Mouse (Mus musculus) kidney, embryonic 14.5 days (tissue): ENCODE results near the gene Pnp. TPM values are rescaled to one million over a fixed set of nuclear protein-coding genes. Genes with fewer than 3 reads are reported as not detected.
A peak's percentile ranks its signal among the peaks of the same experiment; 100 is the strongest.
"Not testable (repeated sequence)": the region's sequence is repeated elsewhere in the genome, so short reads cannot be mapped to it uniquely, and the experiment has no call there.

ENCODE experiments used
- ATAC-seq: fragments of 200-750 bp; cut with Nextera tagmentation; 2 replicates; pipeline ENCODE4 v1.8.0; 2017; ENCODE audit warnings: moderate number of reproducible peaks, mild to moderate bottlenecking, moderate TSS enrichment, moderate library complexity; ENCODE audit not compliant: low FRiP score, low TSS enrichment
- H3K27ac ChIP-seq: fragments of 300-500 bp; sonication (generic); 2 replicates; pipeline ENCODE4 v1.5.1; 2014; ENCODE audit warnings: low read depth, mild to moderate bottlenecking, low read length, moderate library complexity, mixed read lengths
- H3K27me3 ChIP-seq: fragments of 300-500 bp; sonication (generic); 2 replicates; pipeline ENCODE4 v1.6.1; 2014; ENCODE audit warnings: mild to moderate bottlenecking, low read length; ENCODE audit not compliant: control insufficient read depth, insufficient read depth
- H3K36me3 ChIP-seq: fragments of 300-500 bp; sonication (generic); 2 replicates; pipeline ENCODE4 v1.6.1; 2014; ENCODE audit warnings: low read length, mixed read lengths; ENCODE audit not compliant: control insufficient read depth, insufficient read depth
- H3K4me1 ChIP-seq: fragments of 300-500 bp; sonication (generic); 2 replicates; pipeline ENCODE4 v1.6.1; 2014; ENCODE audit warnings: low read length, mixed read lengths; ENCODE audit not compliant: control insufficient read depth, insufficient read depth
- H3K4me2 ChIP-seq: fragments of 300-500 bp; sonication (generic); replicated peaks from 2 replicates; pipeline ENCODE4 v1.6.1; 2014; ENCODE audit warnings: low read depth, mild to moderate bottlenecking, low read length
- H3K4me3 ChIP-seq: fragments of 300-500 bp; sonication (generic); 2 replicates; pipeline ENCODE4 v1.5.1; 2014; ENCODE audit warnings: mild to moderate bottlenecking, low read length
- H3K9ac ChIP-seq: fragments of 300-500 bp; sonication (generic); 2 replicates; pipeline ENCODE4 v1.6.1; 2014; ENCODE audit warnings: low read depth, mild to moderate bottlenecking, low read length, moderate library complexity
- H3K9me3 ChIP-seq: fragments of 300-500 bp; sonication (generic); 2 replicates; pipeline ENCODE4 v1.6.1; 2016; ENCODE audit warnings: low read length; ENCODE audit not compliant: control insufficient read depth
- WGBS: fragments of 180-500 bp; shearing (Covaris S2); extraction: QIAGEN DNeasy Blood & Tissue Kit; methylation state at CpG from one replicate; pipeline ENCODE4 v1.1.7; 2014; 5-methylcytosine and 5-hydroxymethylcytosine counted together
- polyA plus RNA-seq: library from polyadenylated mRNA; unstranded; fragments of >200 nt; fragmentation: Nextera tagmentation; extraction: Ambion mirVana; gene quantifications from 2 replicates; pipeline ENCODE4 v1.2.1, GENCODE M21; 2014

Gene Pnp
- polyA plus RNA-seq, 1 experiment from 2014 or later = 80.6 TPM

DNA sequence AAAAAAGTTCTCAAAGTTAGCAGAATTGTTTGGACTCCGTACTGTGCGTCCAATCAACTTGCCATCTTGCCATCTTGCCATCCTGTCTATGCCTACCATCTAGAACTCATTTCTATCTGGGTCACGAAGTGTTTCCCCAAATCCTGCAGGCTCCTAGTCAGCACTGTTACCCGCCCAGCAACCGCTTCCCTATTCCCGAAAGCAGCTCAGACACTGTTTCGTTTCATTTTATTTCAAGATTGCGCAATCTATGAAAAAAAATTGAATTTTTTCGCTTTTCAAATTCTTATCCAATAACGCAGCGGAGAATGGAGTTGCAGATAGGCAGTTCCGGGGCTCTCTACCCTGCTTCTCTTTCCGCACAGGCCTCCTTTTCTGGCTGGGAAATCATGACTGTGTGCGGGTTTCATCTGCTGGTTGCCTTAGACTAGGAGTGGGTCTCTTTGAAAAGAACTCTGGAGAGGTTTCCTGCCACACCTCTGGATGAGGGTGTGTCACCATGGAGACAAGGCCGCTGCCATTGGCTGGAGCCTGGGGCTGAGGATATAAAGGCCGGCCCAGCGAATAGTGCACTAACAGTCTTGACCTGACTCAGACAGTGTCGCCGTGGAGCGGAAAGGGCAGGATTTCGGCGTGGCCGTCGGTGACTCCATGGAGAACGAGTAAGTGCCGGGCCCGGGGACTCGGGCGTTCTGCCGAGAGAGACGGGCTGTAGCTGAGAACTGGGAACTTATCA lies 13.2 kb downstream of the Pnp start, which contains the start of gene Gm49342:
Gene Gm49342, plus strand, starts transcription at position 586 of the 736 bp plus-strand sequence.
- no peaks in the 10 kb centered on the region; the same call in 1 of the 2 replicates for H3K36me3 ChIP-seq
- H3K27me3 ChIP-seq = no peaks in the 10 kb centered on the region
- H3K4me3 ChIP-seq = peak within 1 kb of the TSS; percentile 37
- H3K9me3 ChIP-seq = no peaks in the 10 kb centered on the region
- ATAC-seq = peak; percentile 99
- H3K4me2 ChIP-seq = peak within 1 kb of the TSS; percentile 63
- H3K9ac ChIP-seq = peak within 1 kb of the TSS; percentile 53; the same call in 1 of the 2 replicates
- H3K27ac ChIP-seq = peak within 1 kb of the TSS; percentile 83
- 0 out of 2 replicates have a peak, but pooled peaks cover 4% of the 10 kb centered on the region for H3K4me1 ChIP-seq
- 17% methylated on average over 31 of the region's 31 CpGs for WGBS

DNA sequence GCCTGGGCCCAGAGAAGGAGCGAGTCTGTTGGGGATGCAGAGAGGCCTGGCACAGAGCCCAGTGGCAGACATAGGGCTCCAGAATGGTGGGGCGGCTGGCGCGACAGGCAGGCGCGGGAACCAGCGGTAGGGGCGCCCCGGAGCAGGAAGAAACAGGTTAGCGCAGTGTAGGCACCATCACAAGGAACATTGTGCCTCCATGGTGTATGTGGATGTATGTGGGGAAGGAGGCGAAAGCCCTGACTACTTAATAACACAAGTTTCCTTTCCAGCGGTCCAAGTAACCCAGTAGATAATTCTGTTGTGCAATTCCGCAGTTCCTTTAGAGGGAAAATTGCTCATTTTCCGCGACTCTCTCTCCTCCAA lies 13.8 kb downstream of the Pnp start:
- peak; percentile 96 for ATAC-seq
- H3K27ac ChIP-seq = peak overlapping the region; percentile 83
- peak overlapping the region; percentile 37 for H3K4me3 ChIP-seq
- not testable (repeated sequence) for H3K4me1 ChIP-seq, H3K36me3 ChIP-seq, H3K9me3 ChIP-seq, H3K27me3 ChIP-seq
- peak overlapping the region; percentile 53; the same call in 1 of the 2 replicates for H3K9ac ChIP-seq
- under 1% methylated on average over 15 of the region's 15 CpGs for WGBS
- peak overlapping the region; percentile 63 for H3K4me2 ChIP-seq

- H3K27ac ChIP-seq, H3K27me3 ChIP-seq, H3K9me3 ChIP-seq, H3K36me3 ChIP-seq, H3K4me1 ChIP-seq, ATAC-seq: not testable (repeated sequence)
- 12% methylated on average over 6 of the region's 6 CpGs for WGBS
- H3K4me2 ChIP-seq = peak overlapping the region; percentile 63
- H3K9ac ChIP-seq = peak overlapping the region; percentile 53; the same call in 1 of the 2 replicates
- peak overlapping the region; percentile 37 for H3K4me3 ChIP-seq
Measured at GRCm38 (mm10) chr14:50945081-50945480, 14.2 kb downstream of the Pnp start.

DNA sequence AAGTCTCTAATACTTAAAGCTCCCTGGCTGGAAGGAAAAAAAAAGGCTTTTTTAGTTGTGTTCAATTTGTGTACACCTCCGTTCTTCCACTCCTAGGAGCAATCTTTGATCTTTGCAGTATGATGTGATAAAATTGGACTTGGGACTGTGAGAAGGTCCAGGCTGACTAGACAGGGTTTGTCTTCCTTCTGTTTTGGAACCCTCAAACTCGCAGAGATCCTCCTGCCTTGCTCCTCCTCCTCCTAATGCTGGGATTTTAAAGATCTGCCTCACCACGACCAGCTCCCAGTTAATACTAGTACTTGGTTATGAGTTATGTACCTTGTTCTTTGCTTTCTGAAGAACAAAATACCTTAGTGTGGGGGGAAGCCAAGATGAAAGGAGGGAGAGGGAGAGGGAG lies 14.6 kb downstream of the Pnp start:
- Histone ChIP-seq H3K4me2 (peak overlapping the region; percentile 63), H3K4me3 (peak overlapping the region; percentile 37), H3K9ac (peak overlapping the region; percentile 53; the same call in 1 of the 2 replicates)
- H3K4me1 ChIP-seq, H3K27me3 ChIP-seq, H3K9me3 ChIP-seq, ATAC-seq, H3K27ac ChIP-seq, H3K36me3 ChIP-seq: not testable (repeated sequence)
- 25% methylated on average over 3 of the region's 3 CpGs for WGBS

GRCm38 (mm10) chr14:50955487-50955886 lies 24.6 kb downstream of the Pnp start:
- H3K4me3 ChIP-seq = no peak overlapping the region
- 91% methylated on average over 10 of the region's 10 CpGs for WGBS
- no peak overlapping the region for H3K4me2 ChIP-seq
- no peak overlapping the region for H3K27ac ChIP-seq
- H3K4me1 ChIP-seq = no peaks in the 10 kb centered on the region
- no peak for ATAC-seq
- no peak overlapping the region for H3K9ac ChIP-seq
- no peaks in the 10 kb centered on the region for H3K9me3 ChIP-seq
- no peaks in the 10 kb centered on the region for H3K27me3 ChIP-seq
- H3K36me3 ChIP-seq = peaks cover 10% of the 10 kb centered on the region

DNA sequence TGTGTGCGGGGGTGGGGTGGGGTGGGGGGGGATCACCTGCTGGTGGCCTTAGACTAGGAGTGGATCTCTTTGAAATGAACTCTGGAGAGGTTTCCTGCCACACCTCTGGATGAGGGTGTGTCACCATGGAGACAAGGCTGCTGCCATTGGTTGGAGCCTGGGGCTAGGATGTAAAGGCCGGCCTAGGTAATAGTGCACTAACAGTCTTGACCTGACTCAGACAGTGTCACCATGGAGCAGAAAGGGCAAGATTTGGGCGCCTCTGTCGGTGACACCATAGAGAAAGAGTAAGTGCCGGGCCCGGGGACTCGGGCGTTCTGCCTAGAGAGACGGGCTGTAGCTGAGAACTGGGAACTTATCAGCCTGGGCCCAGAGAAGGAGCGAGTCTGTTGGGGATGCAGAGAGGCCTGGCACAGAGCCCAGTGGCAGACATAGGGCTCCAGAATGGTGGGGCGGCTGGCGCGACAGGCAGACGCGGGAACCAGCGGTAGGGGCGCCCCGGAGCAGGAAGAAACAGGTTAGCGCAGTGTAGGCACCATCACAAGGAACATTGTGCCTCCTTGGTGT lies 25.1 kb downstream of the Pnp start, which contains the start of gene Pnp2:
Gene Pnp2, plus strand, starts transcription at position 51 of the 567 bp plus-strand sequence.
- H3K9ac ChIP-seq, H3K27ac ChIP-seq, H3K4me1 ChIP-seq, H3K4me3 ChIP-seq, H3K9me3 ChIP-seq, H3K27me3 ChIP-seq: not testable (repeated sequence)
- ATAC-seq = peak; percentile 84
- 7% methylated on average over 19 of the region's 19 CpGs for WGBS
- Histone ChIP-seq H3K4me2 (peak within 1 kb of the TSS; percentile 31), H3K36me3 (peaks cover 10% of the 10 kb centered on the region)

DNA sequence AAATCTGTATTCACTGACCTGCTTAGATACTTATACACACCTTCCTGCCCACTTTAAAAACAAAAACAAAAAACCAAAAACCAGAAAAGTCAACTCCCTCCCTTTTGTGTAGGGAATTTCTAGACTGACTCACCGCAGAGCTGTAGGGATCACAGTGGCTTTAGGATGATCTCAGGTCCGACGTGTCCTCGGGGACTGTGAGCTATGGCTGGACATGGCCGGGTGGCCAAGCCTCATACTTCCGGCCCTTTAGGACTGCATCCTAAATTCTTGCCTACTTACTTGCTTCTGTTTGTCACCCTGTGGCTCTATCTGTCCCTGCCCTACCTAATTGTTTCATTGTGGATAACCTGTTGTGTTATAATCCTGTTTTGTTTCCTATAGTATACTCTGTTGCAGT lies 25.8 kb downstream of the Pnp start:
- H3K4me2 ChIP-seq, H3K9me3 ChIP-seq, H3K27ac ChIP-seq, H3K4me1 ChIP-seq, H3K9ac ChIP-seq, H3K4me3 ChIP-seq, H3K27me3 ChIP-seq, ATAC-seq, H3K36me3 ChIP-seq: not testable (repeated sequence)
- 71% methylated on average over 6 of the region's 6 CpGs for WGBS

DNA sequence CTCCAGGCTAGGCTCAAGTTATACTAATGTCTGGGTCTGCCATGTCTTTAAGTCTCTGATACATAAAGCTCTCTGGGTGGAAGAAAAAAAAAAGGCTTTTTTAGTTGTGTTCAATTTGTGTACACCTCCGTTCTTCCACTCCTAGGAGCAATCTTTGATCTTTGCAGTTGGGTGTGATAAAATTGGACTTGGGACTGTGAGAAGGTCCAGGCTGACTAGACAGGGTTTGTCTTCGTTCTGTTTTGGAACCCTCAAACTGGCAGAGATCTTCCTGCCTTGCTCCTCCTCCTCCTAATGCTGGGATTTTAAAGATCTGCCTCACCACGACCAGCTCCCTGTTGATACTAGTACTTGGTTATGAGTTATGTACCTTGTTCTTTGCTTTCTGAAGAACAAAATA lies 26.3 kb downstream of the Pnp start:
- not testable (repeated sequence) for H3K4me1 ChIP-seq, H3K36me3 ChIP-seq, H3K4me2 ChIP-seq, H3K4me3 ChIP-seq, H3K27ac ChIP-seq, H3K27me3 ChIP-seq, H3K9ac ChIP-seq, H3K9me3 ChIP-seq, ATAC-seq
- 52% methylated on average over 3 of the region's 3 CpGs for WGBS

- H3K9ac ChIP-seq, H3K9me3 ChIP-seq, H3K4me2 ChIP-seq, ATAC-seq, H3K27me3 ChIP-seq, H3K36me3 ChIP-seq, H3K4me3 ChIP-seq, H3K27ac ChIP-seq, H3K4me1 ChIP-seq: not testable (repeated sequence)
- 94% methylated on average over 5 of the region's 5 CpGs for WGBS
Measured at GRCm38 (mm10) chr14:50958289-50958995, 27.6 kb downstream of the Pnp start.
